Mouse (Mus musculus): ENCODE results near the gene Clk2. TPM values are rescaled to one million over a fixed set of nuclear protein-coding genes. Genes with fewer than 3 reads are reported as not detected.

The Clk2 gene
- total RNA-seq (2021): 10 to 100 TPM; 18.2 to 18.6 TPM
- long read RNA-seq, experiment 1, transcript Clk2-203 (13 exons, 2,112 nt): major isoform, 6 of 33 reads
- long read RNA-seq, experiment 1, transcript Clk2-202 (13 exons, 2,154 nt): major isoform, 6 of 33 reads
- long read RNA-seq, experiment 1, partial matches to known transcripts: 10 of 33 reads
- long read RNA-seq, experiment 1, other reads (novel, unspliced or antisense): 9 of 33 reads
- long read RNA-seq, experiment 2, transcript Clk2-203 (13 exons, 2,112 nt): major isoform, 9 of 34 reads
- long read RNA-seq, experiment 2, partial matches to known transcripts: 11 of 34 reads
- long read RNA-seq, experiment 2, other reads (novel, unspliced or antisense): 13 of 34 reads

- intact Hi-C loops (cut with DNase I; ENCODE audit: low total_unique reads): no loop called here
- peak; percentile 95 for DNase-seq
Measured at GRCm38 (mm10) chr3:89164506-89165267, at the start of gene Clk2. Clk2 (plus strand) TSS chr3:89164795.

- no peak for DNase-seq
- intact Hi-C loops (cut with DNase I; ENCODE audit: low total_unique reads): no loop called here
Measured at GRCm38 (mm10) chr3:89115522-89115921, 49.1 kb upstream of the Clk2 start.

- DNase-seq: peak; percentile 55
- intact Hi-C loops (cut with DNase I; ENCODE audit: low total_unique reads): no loop called here
Measured at GRCm38 (mm10) chr3:89123313-89123712, 41.3 kb upstream of the Clk2 start.

- intact Hi-C loops (cut with DNase I; ENCODE audit: low total_unique reads): no loop called here
Measured at GRCm38 (mm10) chr3:89124241-89124640, 40.4 kb upstream of the Clk2 start.

GRCm38 (mm10) chr3:89125981-89126380, 38.6 kb upstream of the Clk2 start:
- intact Hi-C loops (cut with DNase I; ENCODE audit: low total_unique reads): no loop called here
- DNase-seq: no peak

More at GRCm38 (mm10) chr3:89124241-89124640, 40.4 kb upstream of the Clk2 start:
- DNase-seq: no peak

- no peak for DNase-seq
- intact Hi-C loops (cut with DNase I; ENCODE audit: low total_unique reads): no loop called here
Measured at GRCm38 (mm10) chr3:89129908-89130307, 34.7 kb upstream of the Clk2 start.

- intact Hi-C loops (cut with DNase I; ENCODE audit: low total_unique reads): no loop called here
Measured at GRCm38 (mm10) chr3:89131816-89132215, 32.8 kb upstream of the Clk2 start.

GRCm38 (mm10) chr3:89132285-89133062, 32.1 kb upstream of the Clk2 start:
- intact Hi-C loops (cut with DNase I; ENCODE audit: low total_unique reads): no loop called here
- DNase-seq: peak; percentile 21

More at GRCm38 (mm10) chr3:89131816-89132215, 32.8 kb upstream of the Clk2 start:
- no peak for DNase-seq

GRCm38 (mm10) chr3:89133063-89133450, 31.5 kb upstream of the Clk2 start:
- intact Hi-C loops (cut with DNase I; ENCODE audit: low total_unique reads): no loop called here

GRCm38 (mm10) chr3:89133752-89134151, 30.8 kb upstream of the Clk2 start:
- intact Hi-C loops (cut with DNase I; ENCODE audit: low total_unique reads): no loop called here
- DNase-seq: no peak

More at GRCm38 (mm10) chr3:89133063-89133450, 31.5 kb upstream of the Clk2 start:
- DNase-seq: no peak

- DNase-seq: no peak
- intact Hi-C loops (cut with DNase I; ENCODE audit: low total_unique reads): no loop called here
Measured at GRCm38 (mm10) chr3:89135958-89136357, 28.6 kb upstream of the Clk2 start, which contains the start of gene Pklr. Pklr (plus strand) TSS chr3:89136142.

GRCm38 (mm10) chr3:89136365-89136764, 28.2 kb upstream of the Clk2 start:
- intact Hi-C loops (cut with DNase I; ENCODE audit: low total_unique reads): no loop called here

GRCm38 (mm10) chr3:89144821-89145220, 19.8 kb upstream of the Clk2 start:
- intact Hi-C loops (cut with DNase I; ENCODE audit: low total_unique reads): no loop called here
- no peak for DNase-seq

More at GRCm38 (mm10) chr3:89136365-89136764, 28.2 kb upstream of the Clk2 start:
- no peak for DNase-seq

GRCm38 (mm10) chr3:89145566-89145965, 19.0 kb upstream of the Clk2 start:
- intact Hi-C loops (cut with DNase I; ENCODE audit: low total_unique reads): no loop called here
- DNase-seq: no peak

GRCm38 (mm10) chr3:89147101-89147978, 17.3 kb upstream of the Clk2 start:
- intact Hi-C loops (cut with DNase I; ENCODE audit: low total_unique reads): no loop called here
- DNase-seq: no peak

GRCm38 (mm10) chr3:89147979-89148311, 16.6 kb upstream of the Clk2 start:
- intact Hi-C loops (cut with DNase I; ENCODE audit: low total_unique reads): no loop called here
- DNase-seq: no peak

- no peak for DNase-seq
- intact Hi-C loops (cut with DNase I; ENCODE audit: low total_unique reads): no loop called here
Measured at GRCm38 (mm10) chr3:89148567-89148966, 16.0 kb upstream of the Clk2 start.

GRCm38 (mm10) chr3:89152084-89152835, 12.3 kb upstream of the Clk2 start:
- intact Hi-C loops (cut with DNase I; ENCODE audit: low total_unique reads): no loop called here
- DNase-seq: no peak
